Mouse (Mus musculus) heart, adult 2 months (tissue): ENCODE results near the gene Pax3. TPM values are rescaled to one million over a fixed set of nuclear protein-coding genes. Genes with fewer than 3 reads are reported as not detected.

ENCODE experiments used
- DNase-seq, 2 experiments: peaks; one replicate each; pipeline ENCODE4 v3.0.0; 2021
- H3K27ac ChIP-seq: fragments of 200-600 bp; 2 replicates; pipeline ENCODE4 v1.8.1; 2022
- H3K27me3 ChIP-seq: fragments of 200-500 bp; 2 replicates; pipeline ENCODE4 v1.6.1; 2012; ENCODE audit warnings: mild to moderate bottlenecking, low read length, inconsistent platforms, mixed read lengths; ENCODE audit not compliant: control insufficient read depth, insufficient read depth
- H3K36me3 ChIP-seq: fragments of 200-500 bp; 2 replicates; pipeline ENCODE4 v1.6.1; 2012; ENCODE audit warnings: low read length, inconsistent platforms; ENCODE audit not compliant: control insufficient read depth, insufficient read depth
- H3K4me1 ChIP-seq: fragments of 200-500 bp; 2 replicates; pipeline ENCODE4 v1.6.1; 2011; ENCODE audit warnings: low read length; ENCODE audit not compliant: control insufficient read depth, insufficient read depth
- H3K4me3 ChIP-seq: fragments of 200-600 bp; 2 replicates; pipeline ENCODE4 v1.8.1; 2022
- H3K79me2 ChIP-seq: fragments of 200-500 bp; replicated peaks from 2 replicates; pipeline ENCODE4 v1.6.1; 2012; ENCODE audit warnings: mild to moderate bottlenecking, inconsistent platforms, low read length, moderate library complexity, mixed read lengths; ENCODE audit not compliant: control insufficient read depth, insufficient read depth
- H3K9ac ChIP-seq: fragments of 200-500 bp; 2 replicates; pipeline ENCODE4 v1.6.1; 2012; ENCODE audit warnings: low read depth, mild to moderate bottlenecking, control low read depth, inconsistent platforms, low read length, mixed read lengths
- CTCF ChIP-seq: fragments of 200-600 bp; IDR thresholded peaks from 2 replicates; pipeline ENCODE4 v1.8.1; 2022; ENCODE audit warnings: antibody characterized with exemption, mild to moderate bottlenecking, moderate library complexity
- EP300 ChIP-seq: fragments of 200-500 bp; IDR thresholded peaks from 2 replicates; pipeline ENCODE4 v1.6.1; 2011; ENCODE audit warnings: low read depth, low read length, control low read depth; ENCODE audit not compliant: insufficient read depth
- POLR2A ChIP-seq: fragments of 200-500 bp; IDR thresholded peaks from 2 replicates; pipeline ENCODE4 v1.6.1; 2011; ENCODE audit warnings: mild to moderate bottlenecking, low read depth, low read length, control low read depth; ENCODE audit not compliant: insufficient read depth
- WGBS: fragments of 180-500 bp; shearing (Covaris S2); methylation state at CpG from one replicate; pipeline ENCODE4 v1.1.7; 2018; 5-methylcytosine and 5-hydroxymethylcytosine counted together
- intact Hi-C: fragments of 180-260 bp; cut with DNase I; formaldehyde crosslinking; loops from one replicate; pipeline ENCODE4 v1.15.1; 2025
- polyA plus RNA-seq: library from polyadenylated mRNA; depleted of rRNA; stranded (reverse); fragments of >200 nt; gene quantifications from 2 replicates; pipeline ENCODE4 v1.2.3, GENCODE M21; 2012; rRNA removed
- total RNA-seq, 2 experiments: library from RNA; stranded (reverse); gene quantifications; 2 replicates each; pipeline ENCODE4 v1.2.3; 2021

Pax3 gene
- total and polyA plus RNA-seq, 3 experiments: 0.08 TPM; not detected in 2

- no peaks in the 10 kb centered on the region for H3K36me3 ChIP-seq
- 32% methylated on average over 4 of the region's 4 CpGs for WGBS
- intact Hi-C loops: no loop called here
- H3K4me3 ChIP-seq: no peak overlapping the region
- no peak for DNase-seq
- no peak overlapping the region for H3K27ac ChIP-seq
- H3K79me2 ChIP-seq: no peaks in the 10 kb centered on the region
- no peak overlapping the region for H3K9ac ChIP-seq
- no peaks in the 10 kb centered on the region for H3K4me1 ChIP-seq
- TF ChIP-seq CTCF (no peak), POLR2A (no peak), EP300 (no peak)
- no peaks in the 10 kb centered on the region for H3K27me3 ChIP-seq
These were observed 139.0 kb downstream of the Pax3 start for GRCm38 (mm10) chr1:78057939-78058338.

GRCm38 (mm10) chr1:78053677-78054076 is 143.3 kb downstream of the Pax3 start:
- WGBS: 74% methylated on average over 6 of the region's 6 CpGs
- intact Hi-C loops: no loop called here
- no peak overlapping the region for H3K9ac ChIP-seq
- no peak for DNase-seq
- no peaks in the 10 kb centered on the region for H3K79me2 ChIP-seq
- H3K4me3 ChIP-seq: no peak overlapping the region
- H3K27me3 ChIP-seq: no peaks in the 10 kb centered on the region
- TF ChIP-seq CTCF: no peak
- TF ChIP-seq POLR2A: no peak
- TF ChIP-seq EP300: no peak
- no peaks in the 10 kb centered on the region for H3K36me3 ChIP-seq
- H3K27ac ChIP-seq: no peak overlapping the region
- H3K4me1 ChIP-seq: no peaks in the 10 kb centered on the region

Other genes with a start within 250 kb of the Pax3 start
- under 1 TPM in 1 of 2 experiments, not detected in 1; 0.09 TPM for gene Sgpp2, start 113.2 kb upstream of the Pax3 start, total RNA-seq
- 0.26 and 0.31 TPM in 2 replicates for gene Sgpp2, start 113.2 kb upstream of the Pax3 start, polyA plus RNA-seq